Mouse (Mus musculus): Measurements from ENCODE around the gene Lgals2. TPM values are rescaled to one million over a fixed set of nuclear protein-coding genes. Genes with fewer than 3 reads are reported as not detected.
A peak's percentile ranks its signal among the peaks of the same experiment; 100 is the strongest.

Lgals2 gene
- polyA plus RNA-seq, 1 experiment from 2014 or later = 0.53 TPM

DNA sequence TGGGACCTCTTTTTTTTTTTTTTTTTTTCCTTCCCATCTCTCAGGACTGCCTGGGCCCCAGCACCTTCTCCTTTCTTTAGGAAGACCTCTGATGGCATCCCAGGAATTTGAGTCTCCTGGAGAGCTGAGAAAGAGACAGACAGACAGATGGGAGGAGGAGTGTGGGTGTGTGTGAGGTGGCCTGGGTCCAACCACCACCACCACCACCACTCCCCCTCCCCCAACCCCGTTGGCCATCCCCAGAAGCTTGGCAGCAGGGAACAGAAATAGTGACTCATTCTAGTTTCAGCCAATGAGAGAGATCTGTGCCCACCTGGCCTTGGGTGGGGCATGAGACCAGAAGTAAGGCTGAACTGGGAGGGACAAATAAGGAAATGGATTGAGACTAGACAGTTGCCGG lies 48.7 kb downstream of the Lgals2 start:
- H3K27me3 ChIP-seq (ENCODE audit: control insufficient read depth, insufficient read depth, low read length) = peaks cover 21% of the 10 kb centered on the region
- WGBS = 41% methylated on average over 2 of the region's 2 CpGs
- H3K27ac ChIP-seq (ENCODE audit: low read depth, low read length) = peak overlapping the region; percentile 24; the same call in 1 of the 2 replicates

DNA sequence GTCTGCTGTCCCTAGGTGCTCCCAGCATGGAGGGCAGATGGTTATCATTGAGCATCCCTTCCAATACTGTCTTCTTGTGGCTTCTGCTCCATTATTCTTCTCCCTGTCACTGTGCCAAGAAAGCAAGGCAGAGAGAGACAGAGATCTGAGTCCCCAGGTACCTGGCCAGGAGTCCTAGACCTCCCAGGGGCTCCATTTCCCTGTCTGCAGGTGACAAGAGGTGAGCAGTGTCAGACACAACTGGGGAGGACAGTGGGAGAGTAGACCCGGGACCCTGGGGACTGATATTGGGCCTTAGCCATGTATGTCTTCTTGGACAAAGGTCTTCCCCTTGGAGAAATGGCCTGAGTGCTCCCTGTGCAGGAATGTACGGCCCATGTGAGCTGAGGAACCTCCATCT lies 50.0 kb downstream of the Lgals2 start:
- Histone ChIP-seq H3K9me3 (ENCODE audit: control insufficient read depth, low read length) (no peaks in the 10 kb centered on the region), H3K4me2 (replicated peaks; ENCODE audit: low read depth, low read length) (no peak overlapping the region), H3K9ac (ENCODE audit: low read depth, low read length) (no peak overlapping the region), H3K27ac (ENCODE audit: low read depth, low read length) (no peak overlapping the region), H3K4me3 (ENCODE audit: low read length) (no peak overlapping the region), H3K27me3 (ENCODE audit: control insufficient read depth, insufficient read depth, low read length) (peaks cover 29% of the 10 kb centered on the region), H3K36me3 (ENCODE audit: control insufficient read depth, insufficient read depth, low read length) (no peaks in the 10 kb centered on the region), H3K4me1 (ENCODE audit: control insufficient read depth, insufficient read depth, low read length) (peaks cover 55% of the 10 kb centered on the region)
- ATAC-seq (ENCODE audit: low FRiP score, low TSS enrichment) = no peak
- 79% methylated on average over 2 of the region's 2 CpGs for WGBS

More for the DNA sequence above, 48.7 kb downstream of the Lgals2 start:
- Histone ChIP-seq H3K4me2 (replicated peaks; ENCODE audit: low read depth, low read length) (no peak overlapping the region), H3K36me3 (ENCODE audit: control insufficient read depth, insufficient read depth, low read length) (no peaks in the 10 kb centered on the region), H3K4me3 (ENCODE audit: low read length) (no peak overlapping the region), H3K9ac (ENCODE audit: low read depth, low read length) (no peak overlapping the region), H3K4me1 (ENCODE audit: control insufficient read depth, insufficient read depth, low read length) (peaks cover 53% of the 10 kb centered on the region), H3K9me3 (ENCODE audit: control insufficient read depth, low read length) (no peaks in the 10 kb centered on the region)
- ATAC-seq (ENCODE audit: low FRiP score, low TSS enrichment) = no peak

DNA sequence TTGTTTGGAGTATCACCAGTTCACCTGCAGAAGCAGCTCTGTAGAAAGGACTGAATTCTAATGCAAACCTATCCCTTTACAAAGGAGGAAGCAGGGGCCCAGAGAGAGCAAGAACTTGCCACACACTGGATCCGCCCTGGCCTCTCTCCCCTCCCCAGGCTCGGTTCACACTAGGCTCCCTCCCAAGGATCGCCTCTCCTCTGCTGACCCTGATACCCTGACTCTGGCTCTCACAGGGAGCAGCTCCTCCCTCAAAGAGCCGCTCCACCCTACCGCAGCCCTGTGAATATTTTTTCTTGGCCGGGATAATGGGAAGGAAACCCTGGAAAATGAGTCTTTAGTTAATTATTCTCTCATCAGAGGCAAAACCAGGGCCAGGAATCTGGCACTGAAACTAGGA lies 51.0 kb downstream of the Lgals2 start:
- peaks cover 29% of the 10 kb centered on the region for H3K27me3 ChIP-seq (ENCODE audit: control insufficient read depth, insufficient read depth, low read length)
- no peak for ATAC-seq (ENCODE audit: low FRiP score, low TSS enrichment)
- WGBS = 3% methylated on average over 6 of the region's 6 CpGs
- peak overlapping the region; percentile 77; the same call in 1 of the 2 replicates for H3K27ac ChIP-seq (ENCODE audit: low read depth, low read length)
- peak overlapping the region; percentile 23; the same call in 1 of the 2 replicates for H3K9ac ChIP-seq (ENCODE audit: low read depth, low read length)
- no peak overlapping the region for H3K4me2 ChIP-seq (replicated peaks; ENCODE audit: low read depth, low read length)
- H3K9me3 ChIP-seq (ENCODE audit: control insufficient read depth, low read length) = no peaks in the 10 kb centered on the region
- no peaks in the 10 kb centered on the region for H3K36me3 ChIP-seq (ENCODE audit: control insufficient read depth, insufficient read depth, low read length)
- H3K4me1 ChIP-seq (ENCODE audit: control insufficient read depth, insufficient read depth, low read length) = peaks cover 55% of the 10 kb centered on the region
- H3K4me3 ChIP-seq (ENCODE audit: low read length) = no peak overlapping the region

DNA sequence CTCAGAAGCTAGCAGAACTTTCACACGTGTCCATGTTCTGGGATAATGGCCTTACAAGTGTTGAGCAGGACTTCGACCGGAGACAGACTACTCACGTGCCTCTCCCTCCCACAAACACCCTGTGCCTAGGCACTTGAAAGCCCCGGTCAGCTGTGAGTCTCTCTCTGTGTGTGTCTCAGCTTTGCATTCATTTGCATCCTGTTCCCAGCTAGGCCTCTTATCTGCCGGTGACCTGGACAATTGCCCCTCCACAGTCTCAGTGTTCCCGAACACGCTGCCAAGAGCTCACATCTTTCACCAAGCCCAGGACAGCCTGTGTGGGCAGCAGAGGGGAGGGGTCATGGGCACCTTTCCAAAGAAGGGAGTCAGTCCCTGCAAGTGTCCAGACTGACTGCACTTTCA lies 51.8 kb downstream of the Lgals2 start:
- Histone ChIP-seq H3K27ac (ENCODE audit: low read depth, low read length) (peak overlapping the region; percentile 77; the same call in 1 of the 2 replicates), H3K4me3 (ENCODE audit: low read length) (no peak overlapping the region; the same call in 1 of the 2 replicates), H3K36me3 (ENCODE audit: control insufficient read depth, insufficient read depth, low read length) (no peaks in the 10 kb centered on the region), H3K4me2 (replicated peaks; ENCODE audit: low read depth, low read length) (no peak overlapping the region), H3K27me3 (ENCODE audit: control insufficient read depth, insufficient read depth, low read length) (peaks cover 32% of the 10 kb centered on the region), H3K4me1 (ENCODE audit: control insufficient read depth, insufficient read depth, low read length) (peaks cover 55% of the 10 kb centered on the region), H3K9me3 (ENCODE audit: control insufficient read depth, low read length) (no peaks in the 10 kb centered on the region), H3K9ac (ENCODE audit: low read depth, low read length) (no peak overlapping the region)
- ATAC-seq (ENCODE audit: low FRiP score, low TSS enrichment) = peak; percentile 3; the same call in 1 of the 2 replicates
- WGBS = 3% methylated on average over 8 of the region's 8 CpGs

DNA sequence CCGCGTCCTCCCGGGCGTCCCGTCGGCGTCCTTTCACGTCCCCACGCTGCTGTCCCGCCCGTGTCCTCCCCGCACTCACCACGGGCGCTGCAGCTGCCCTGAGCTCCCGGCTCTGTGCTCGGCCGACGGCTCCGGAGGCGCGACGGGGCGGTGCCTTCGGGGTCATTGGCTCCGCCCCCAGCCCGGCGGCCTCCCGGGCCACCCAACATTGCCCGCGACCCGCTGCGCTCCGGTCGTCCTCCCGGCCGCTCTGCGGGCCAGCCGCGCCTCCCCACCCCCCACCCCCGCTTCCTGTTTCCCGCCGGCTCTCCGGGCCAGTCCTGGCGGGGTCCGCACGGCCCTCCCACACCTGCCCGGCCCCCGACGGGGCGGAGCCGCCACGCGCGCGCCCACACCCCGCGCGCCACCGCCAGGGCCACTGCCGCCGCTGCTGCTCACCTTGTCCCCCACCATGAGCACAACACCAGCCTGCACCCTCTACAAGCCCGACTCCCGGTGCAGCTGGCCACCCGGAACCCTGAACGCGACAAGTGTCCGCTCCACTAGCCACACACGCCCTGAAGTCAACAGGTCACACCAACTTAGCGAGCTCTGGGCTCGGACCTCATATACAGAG lies 52.4 kb downstream of the Lgals2 start, which contains the start of gene Card10:
Card10 (minus strand) TSS at position 267 of the 616 bp plus-strand sequence.
- peak within 1 kb of the TSS; percentile 59 for H3K4me3 ChIP-seq (ENCODE audit: low read length)
- 1% methylated on average over 46 of the region's 70 CpGs for WGBS
- H3K4me2 ChIP-seq (replicated peaks; ENCODE audit: low read depth, low read length) = peak within 1 kb of the TSS; percentile 78
- no peaks in the 10 kb centered on the region for H3K9me3 ChIP-seq (ENCODE audit: control insufficient read depth, low read length)
- no peaks in the 10 kb centered on the region for H3K36me3 ChIP-seq (ENCODE audit: control insufficient read depth, insufficient read depth, low read length)
- H3K27ac ChIP-seq (ENCODE audit: low read depth, low read length) = peak within 1 kb of the TSS; percentile 82
- H3K4me1 ChIP-seq (ENCODE audit: control insufficient read depth, insufficient read depth, low read length) = peaks cover 54% of the 10 kb centered on the region
- peaks cover 38% of the 10 kb centered on the region for H3K27me3 ChIP-seq (ENCODE audit: control insufficient read depth, insufficient read depth, low read length)
- peak within 1 kb of the TSS; percentile 67 for H3K9ac ChIP-seq (ENCODE audit: low read depth, low read length)
- peak; percentile 52 for ATAC-seq (ENCODE audit: low FRiP score, low TSS enrichment)

DNA sequence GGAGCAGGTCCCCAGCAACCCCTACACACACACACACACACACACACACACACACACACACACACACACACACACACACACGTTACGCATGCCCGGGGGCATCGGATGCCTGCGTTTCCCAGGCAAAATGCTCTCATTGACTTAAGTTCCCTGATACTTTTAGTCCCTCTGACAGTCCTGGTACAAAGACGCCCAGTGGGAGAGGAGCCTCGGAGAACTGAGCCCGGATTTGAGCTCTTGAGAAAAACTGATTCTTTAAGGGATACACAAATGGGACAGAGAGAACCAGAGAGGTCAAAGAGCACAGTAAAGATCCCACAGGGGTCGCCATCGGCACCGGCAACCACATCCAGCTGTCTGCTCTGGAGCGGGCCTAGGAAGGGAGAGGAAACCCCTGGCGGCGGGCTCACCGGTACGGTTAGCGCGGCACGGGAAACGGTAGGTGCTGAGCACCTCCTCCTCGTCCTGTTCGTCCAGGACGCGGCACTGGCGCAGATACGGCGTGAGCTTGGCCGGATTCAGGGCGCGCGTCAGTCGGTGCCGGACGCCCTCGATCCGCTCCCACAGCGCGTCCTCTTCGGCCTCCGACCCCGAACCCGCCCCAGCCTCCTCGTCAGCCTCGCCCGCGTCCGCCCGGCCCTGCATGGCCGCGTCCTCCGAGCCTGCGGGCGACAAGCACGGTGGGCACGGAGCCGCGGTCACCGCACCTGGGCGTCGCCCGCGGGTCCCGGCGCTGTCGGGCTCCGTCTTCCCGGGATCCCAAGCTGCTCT lies 53.2 kb downstream of the Lgals2 start:
- peak; percentile 29; the same call in 1 of the 2 replicates for ATAC-seq (ENCODE audit: low FRiP score, low TSS enrichment)
- Histone ChIP-seq H3K4me1 (ENCODE audit: control insufficient read depth, insufficient read depth, low read length) (peaks cover 48% of the 10 kb centered on the region), H3K4me3 (ENCODE audit: low read length) (peak overlapping the region; percentile 59), H3K36me3 (ENCODE audit: control insufficient read depth, insufficient read depth, low read length) (no peaks in the 10 kb centered on the region), H3K9me3 (ENCODE audit: control insufficient read depth, low read length) (no peaks in the 10 kb centered on the region), H3K27ac (ENCODE audit: low read depth, low read length) (peak overlapping the region; percentile 82), H3K4me2 (replicated peaks; ENCODE audit: low read depth, low read length) (peak overlapping the region; percentile 78), H3K27me3 (ENCODE audit: control insufficient read depth, insufficient read depth, low read length) (peaks cover 39% of the 10 kb centered on the region), H3K9ac (ENCODE audit: low read depth, low read length) (peak overlapping the region; percentile 67)
- WGBS = 4% methylated on average over 66 of the region's 67 CpGs

DNA sequence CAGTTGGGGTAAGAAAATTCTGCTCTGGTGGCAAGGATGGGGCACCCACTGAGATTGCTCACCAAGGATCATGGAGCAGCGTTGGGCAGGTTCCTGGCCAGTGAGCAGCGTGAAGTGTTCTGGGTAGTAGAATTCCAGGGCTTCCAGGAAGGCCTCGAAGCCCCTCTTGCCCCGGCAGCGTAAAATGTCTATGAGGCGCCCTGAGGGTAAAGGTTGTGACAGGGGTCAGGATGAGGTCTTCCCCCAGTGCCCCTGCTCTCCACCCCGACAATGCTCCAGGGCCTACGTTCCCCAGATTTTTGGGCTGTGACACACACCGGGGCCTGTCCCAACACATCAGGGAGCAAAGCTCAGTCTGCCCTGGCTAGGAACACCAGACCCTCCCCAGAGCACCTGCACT lies 53.8 kb downstream of the Lgals2 start:
- H3K9ac ChIP-seq (ENCODE audit: low read depth, low read length) = peak overlapping the region; percentile 67; the same call in 1 of the 2 replicates
- H3K36me3 ChIP-seq (ENCODE audit: control insufficient read depth, insufficient read depth, low read length) = no peaks in the 10 kb centered on the region
- 51% methylated on average over 9 of the region's 9 CpGs for WGBS
- H3K4me2 ChIP-seq (replicated peaks; ENCODE audit: low read depth, low read length) = peak overlapping the region; percentile 78
- no peak overlapping the region for H3K27ac ChIP-seq (ENCODE audit: low read depth, low read length)
- ATAC-seq (ENCODE audit: low FRiP score, low TSS enrichment) = no peak
- H3K4me3 ChIP-seq (ENCODE audit: low read length) = peak overlapping the region; percentile 59
- H3K27me3 ChIP-seq (ENCODE audit: control insufficient read depth, insufficient read depth, low read length) = peaks cover 37% of the 10 kb centered on the region
- H3K4me1 ChIP-seq (ENCODE audit: control insufficient read depth, insufficient read depth, low read length) = peaks cover 48% of the 10 kb centered on the region
- H3K9me3 ChIP-seq (ENCODE audit: control insufficient read depth, low read length) = no peaks in the 10 kb centered on the region

Data from kidney, embryonic 14.5 days (tissue).